Mouse (Mus musculus) MEL (cell line): ENCODE measurements at regions not wholly inside any gene's neighbourhood (a gene's known extent, or its start where the extent isn't known, plus 50 kb on each side); places are given as distances from the start of the nearest gene placed in this dataset.

Experiments
- DNase-seq: peaks from one replicate; pipeline ENCODE4 v3.0.0; 2011; ENCODE audit warnings: low read depth, low spot score
- H3K27ac ChIP-seq: 2 replicates; pipeline ENCODE4 v1.5.1; 2012; ENCODE audit warnings: low read depth, mild to moderate bottlenecking, control low read depth, low read length, moderate library complexity; ENCODE audit not compliant: control insufficient read depth
- H3K27me3 ChIP-seq, 2 experiments: fragments of 150-350 bp in 1 of 2; sonication (generic) in 1 of 2; 2 replicates each; pipeline ENCODE4 v1.6.1; 2012; ENCODE audit warnings: low read length in 2 of 2, mild to moderate bottlenecking in 2 of 2, improper control_type of control experiment in 1 of 2, moderate library complexity in 1 of 2; ENCODE audit not compliant: insufficient read depth in 2 of 2, control insufficient read depth in 1 of 2
- H3K36me3 ChIP-seq, 2 experiments: 2 replicates each; pipeline ENCODE4 v1.6.1; 2012 to 2014; ENCODE audit warnings: low read length in 2 of 2, improper control_type of control experiment in 1 of 2, inconsistent platforms in 1 of 2, mild to moderate bottlenecking in 1 of 2; ENCODE audit not compliant: insufficient read depth in 2 of 2, control insufficient read depth in 1 of 2
- H3K4me1 ChIP-seq, 2 experiments: fragments of 150-350 bp in 1 of 2; sonication (generic) in 1 of 2; 2 replicates each; pipeline ENCODE4 v1.6.1; 2012; ENCODE audit warnings: low read length in 2 of 2, improper control_type of control experiment in 1 of 2, mild to moderate bottlenecking in 1 of 2; ENCODE audit not compliant: insufficient read depth in 2 of 2, control insufficient read depth in 1 of 2
- H3K4me3 ChIP-seq, 2 experiments: fragments of 150-350 bp in 1 of 2; sonication (generic) in 1 of 2; 2 replicates each; pipeline ENCODE4 v1.5.1; 2012; ENCODE audit warnings: low read depth in 2 of 2, low read length in 2 of 2, mild to moderate bottlenecking in 2 of 2, moderate library complexity in 2 of 2, control low read depth in 1 of 2, improper control_type of control experiment in 1 of 2; ENCODE audit not compliant: control insufficient read depth in 1 of 2, insufficient read depth in 1 of 2
- H3K79me2 ChIP-seq: 2 replicates; pipeline ENCODE4 v1.6.1; 2012; ENCODE audit warnings: mild to moderate bottlenecking, low read length, moderate library complexity; ENCODE audit not compliant: control insufficient read depth, poor library complexity, insufficient read depth
- H3K9ac ChIP-seq: 2 replicates; pipeline ENCODE4 v1.6.1; 2012; ENCODE audit warnings: low read depth, mild to moderate bottlenecking, control low read depth, low read length, moderate library complexity; ENCODE audit not compliant: control insufficient read depth, poor library complexity, severe bottlenecking
- H3K9me3 ChIP-seq: fragments of 150-350 bp; sonication (generic); replicated peaks from 2 replicates; pipeline ENCODE4 v1.6.1; 2012; ENCODE audit warnings: mild to moderate bottlenecking, low read length, improper control_type of control experiment, moderate library complexity; ENCODE audit not compliant: insufficient read depth
- BHLHE40 ChIP-seq: IDR thresholded peaks from 2 replicates; pipeline ENCODE4 v1.6.1; 2012; ENCODE audit warnings: low read depth, mild to moderate bottlenecking, inconsistent platforms, low read length, improper control_type of control experiment, borderline replicate concordance
- CHD1 ChIP-seq: IDR thresholded peaks from 2 replicates; pipeline ENCODE4 v1.6.1; 2012; ENCODE audit warnings: low read depth, mild to moderate bottlenecking, inconsistent platforms, low read length, improper control_type of control experiment
- CHD2 ChIP-seq: IDR thresholded peaks from 2 replicates; pipeline ENCODE4 v1.6.1; 2011; ENCODE audit warnings: low read length, improper control_type of control experiment
- CTCF ChIP-seq, 3 experiments: IDR thresholded peaks in 2 of 3; conservative IDR thresholded peaks in 1 of 3; 2 replicates each; pipeline ENCODE4 v1.5.1; 2011 to 2012; ENCODE audit warnings: low read length in 3 of 3, low read depth in 2 of 3, mild to moderate bottlenecking in 2 of 3, improper control_type of control experiment in 1 of 3, inconsistent platforms in 1 of 3, mixed read lengths in 1 of 3, moderate library complexity in 1 of 3; ENCODE audit not compliant: control insufficient read depth in 1 of 3, insufficient read depth in 1 of 3, poor library complexity in 1 of 3, severe bottlenecking in 1 of 3
- GABPA ChIP-seq: IDR thresholded peaks from 2 replicates; pipeline ENCODE4 v1.6.1; 2012; ENCODE audit warnings: low read depth, mild to moderate bottlenecking, inconsistent platforms, low read length, improper control_type of control experiment, moderate library complexity
- MAX ChIP-seq: IDR thresholded peaks from 2 replicates; pipeline ENCODE4 v1.6.1; 2011; ENCODE audit warnings: low read length, improper control_type of control experiment
- MXI1 ChIP-seq: IDR thresholded peaks from 2 replicates; pipeline ENCODE4 v1.6.1; 2011; ENCODE audit warnings: mild to moderate bottlenecking, low read depth, low read length, improper control_type of control experiment
- MYB ChIP-seq: IDR thresholded peaks from 2 replicates; pipeline ENCODE4 v1.6.1; 2011; ENCODE audit warnings: mild to moderate bottlenecking, low read depth, low read length, improper control_type of control experiment
- MYC ChIP-seq: IDR thresholded peaks from 2 replicates; pipeline ENCODE4 v1.6.1; 2011; ENCODE audit warnings: low read depth, mild to moderate bottlenecking, low read length, improper control_type of control experiment, moderate library complexity
- NRF1 ChIP-seq: IDR thresholded peaks from 2 replicates; pipeline ENCODE4 v1.6.1; 2014; ENCODE audit warnings: low read depth, mild to moderate bottlenecking, inconsistent platforms, low read length, improper control_type of control experiment, moderate library complexity; ENCODE audit not compliant: poor library complexity, insufficient read depth, severe bottlenecking
- POLR2AphosphoS2 ChIP-seq: IDR thresholded peaks from 2 replicates; pipeline ENCODE4 v1.6.1; 2011; ENCODE audit warnings: low read length, improper control_type of control experiment
- POLR2AphosphoS5 ChIP-seq: IDR thresholded peaks from 2 replicates; pipeline ENCODE4 v1.6.1; 2012; ENCODE audit warnings: low read depth, borderline replicate concordance, mild to moderate bottlenecking, inconsistent platforms, low read length, moderate library complexity, mixed read lengths
- SMC3 ChIP-seq: IDR thresholded peaks from 2 replicates; pipeline ENCODE4 v1.6.1; 2011; ENCODE audit warnings: low read depth, low read length, improper control_type of control experiment
- TBP ChIP-seq: IDR thresholded peaks from 2 replicates; pipeline ENCODE4 v1.8.0; 2011; ENCODE audit warnings: low read depth, low read length, improper control_type of control experiment
- UBTF ChIP-seq: IDR thresholded peaks from 2 replicates; pipeline ENCODE4 v1.6.1; 2012; ENCODE audit warnings: low read depth, mild to moderate bottlenecking, inconsistent platforms, low read length, improper control_type of control experiment, moderate library complexity, borderline replicate concordance; ENCODE audit not compliant: insufficient read depth
- USF2 ChIP-seq, 2 experiments: IDR thresholded peaks; 2 replicates each; pipeline ENCODE4 v1.6.1; 2011 to 2012; ENCODE audit warnings: improper control_type of control experiment in 2 of 2, low read length in 2 of 2, borderline replicate concordance in 1 of 2, inconsistent platforms in 1 of 2, low read depth in 1 of 2, mild to moderate bottlenecking in 1 of 2; ENCODE audit not compliant: insufficient read depth in 1 of 2
- ZC3H11A ChIP-seq: IDR thresholded peaks from 2 replicates; pipeline ENCODE4 v1.6.1; 2012; ENCODE audit warnings: low read depth, mild to moderate bottlenecking, inconsistent platforms, low read length, improper control_type of control experiment
- ZNF384 ChIP-seq: IDR thresholded peaks from 2 replicates; pipeline ENCODE4 v1.6.1; 2012; ENCODE audit warnings: low read depth, mild to moderate bottlenecking, inconsistent platforms, low read length, improper control_type of control experiment

DNA sequence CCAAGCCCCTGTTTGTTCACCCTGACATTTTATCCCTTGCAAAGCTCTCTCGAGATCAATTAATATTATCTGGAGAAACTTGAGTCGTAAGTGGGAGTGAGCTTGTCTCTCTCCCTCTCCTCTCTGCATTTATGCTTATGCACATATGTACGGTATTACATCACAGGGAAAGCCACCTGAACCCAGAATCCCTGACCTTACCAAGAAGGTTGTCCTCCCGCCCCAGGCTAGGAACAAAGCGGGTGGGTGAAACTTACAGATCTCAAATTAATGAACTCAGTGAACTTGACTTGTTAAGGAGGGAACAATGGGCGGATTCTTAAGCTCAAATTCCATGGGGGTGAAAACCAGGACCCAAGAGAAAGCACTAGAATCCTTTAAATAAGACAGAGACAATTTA is 122.8 kb upstream of the Cxcr4 start:
- H3K4me3 ChIP-seq, result no peak overlapping the region
- no peaks in the 10 kb centered on the region for H3K36me3 ChIP-seq
- no peaks in the 10 kb centered on the region for H3K4me1 ChIP-seq
- no peak overlapping the region for H3K9ac ChIP-seq
- H3K27me3 ChIP-seq, result peaks cover 2% of the 10 kb centered on the region in 2 experiments; a peak in 3 of 4 replicates
- no peaks in the 10 kb centered on the region for H3K79me2 ChIP-seq
- no peak overlapping the region for H3K27ac ChIP-seq
- no peaks in the 10 kb centered on the region for H3K9me3 ChIP-seq
- no peak for DNase-seq
- TF ChIP-seq UBTF, result no peak
- TF ChIP-seq POLR2AphosphoS2, result no peak
- no peak for TF ChIP-seq CTCF (IDR thresholded peaks at IDR 0.05 in 2 of 3, conservative IDR thresholded peaks at IDR 0.05 in 1 of 3; ENCODE audit: control insufficient read depth in 1 of 3, insufficient read depth in 1 of 3, low read depth in 2 of 3, low read length in 3 of 3, poor library complexity in 1 of 3, severe bottlenecking in 1 of 3)
- no peak for TF ChIP-seq CHD2
- TF ChIP-seq USF2 (IDR thresholded peaks at IDR 0.05; ENCODE audit: borderline replicate concordance in 1 of 2, insufficient read depth in 1 of 2, low read depth in 1 of 2, low read length in 2 of 2), result no peak
- no peak for TF ChIP-seq MYC
- no peak for TF ChIP-seq SMC3
- TF ChIP-seq ZNF384, result no peak
- TF ChIP-seq MXI1, result no peak
- no peak for TF ChIP-seq TBP
- TF ChIP-seq CHD1, result no peak
- TF ChIP-seq, all 39 proteins: peak for 0

DNA sequence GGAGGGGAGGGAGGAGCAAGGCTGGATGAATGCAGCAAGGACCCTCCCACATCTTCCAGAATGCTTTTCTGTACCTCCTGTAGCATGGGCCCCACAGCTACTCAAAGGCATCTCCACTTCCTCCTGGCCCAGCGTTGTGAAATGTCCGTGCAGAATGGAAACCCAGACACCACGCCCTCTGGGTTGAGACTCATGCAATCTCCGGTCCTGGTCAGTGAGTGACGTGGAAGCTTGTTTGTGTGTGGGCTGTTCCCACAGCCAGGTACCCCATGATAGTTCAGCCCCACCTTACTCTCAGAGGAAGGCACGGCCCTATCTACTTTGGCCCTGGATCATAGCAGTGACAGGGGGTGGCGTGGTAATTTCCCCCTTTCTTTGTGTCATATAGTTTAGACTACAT is 120.8 kb upstream of the Cxcr4 start:
- H3K4me1 ChIP-seq, result no peaks in the 10 kb centered on the region
- TF ChIP-seq POLR2AphosphoS5 (no peak), ZC3H11A (no peak), USF2 (IDR thresholded peaks at IDR 0.05; ENCODE audit: borderline replicate concordance in 1 of 2, insufficient read depth in 1 of 2, low read depth in 1 of 2, low read length in 2 of 2) (no peak), MAX (no peak), NRF1 (no peak), TBP (no peak), GABPA (no peak), MYB (no peak), MXI1 (no peak), BHLHE40 (no peak)
- TF ChIP-seq, all 39 proteins: peak for 0
- peaks cover 2% of the 10 kb centered on the region in 2 experiments; a peak in 3 of 4 replicates for H3K27me3 ChIP-seq
- no peaks in the 10 kb centered on the region for H3K79me2 ChIP-seq
- DNase-seq, result no peak
- H3K9me3 ChIP-seq, result no peaks in the 10 kb centered on the region
- H3K4me3 ChIP-seq, result no peak overlapping the region
- H3K36me3 ChIP-seq, result no peaks in the 10 kb centered on the region
- no peak overlapping the region for H3K9ac ChIP-seq
- no peak overlapping the region for H3K27ac ChIP-seq
